Mouse (Mus musculus) ovary, postnatal 36 days (tissue): ENCODE measurements around the gene Tas2r122.
"Not testable (repeated sequence)": the region's sequence is repeated elsewhere in the genome, so short reads cannot be mapped to it uniquely, and the experiment has no call there.

ENCODE experiments used
- DNase-seq: peaks from one replicate; pipeline ENCODE4 v3.0.0; 2022; ENCODE audit warnings: low spot score, mixed read lengths

The Tas2r122 gene

DNA sequence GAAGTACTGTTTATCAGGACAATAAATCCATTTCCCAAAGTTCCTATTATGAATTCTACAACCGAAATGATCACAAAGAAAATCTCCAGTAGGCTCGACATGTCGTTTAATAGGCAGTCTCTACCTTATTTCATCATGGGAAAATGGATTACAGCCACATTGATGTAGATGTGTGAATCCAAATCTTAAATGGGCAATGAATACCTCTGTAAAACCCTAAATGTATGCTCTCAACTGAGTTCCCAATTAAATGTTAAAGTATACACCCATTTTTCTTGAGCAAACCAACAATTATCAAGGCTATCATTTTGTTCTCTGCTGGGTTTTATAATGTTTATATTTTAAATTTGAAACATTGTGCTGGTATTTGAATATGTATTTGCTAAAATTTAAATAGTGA lies at the start of gene Tas2r122:
Gene Tas2r122 (minus strand): TSS at position 101 of the 400 bp plus-strand sequence.
- DNase-seq = no peak

- no peak for DNase-seq
Observed at GRCm38 (mm10) chr6:132754430-132754829, 42.7 kb upstream of the Tas2r122 start, which contains the start of gene Tas2r124. Tas2r124 (plus strand) TSS chr6:132754730.

DNA sequence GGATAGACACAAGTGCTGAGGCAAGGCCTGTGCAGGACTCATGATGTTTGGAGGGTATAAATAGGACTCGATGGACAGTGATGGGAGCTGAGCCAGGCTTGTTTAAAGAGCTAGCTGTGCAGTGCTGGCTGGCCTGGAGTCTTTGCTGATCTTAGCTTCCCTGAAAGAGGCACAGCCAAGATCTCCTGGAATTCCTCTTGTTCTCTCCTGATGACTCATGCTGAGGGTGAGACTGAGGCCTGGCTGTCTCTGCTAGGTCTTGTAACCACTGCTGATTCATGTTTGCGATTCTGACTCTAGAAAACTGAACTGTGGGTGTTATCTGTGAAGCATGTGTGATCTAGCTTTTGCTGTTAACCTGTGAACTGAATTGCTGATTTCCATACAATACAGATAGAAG lies 38.5 kb upstream of the Tas2r122 start:
- no peak for DNase-seq

- no peak for DNase-seq
Observed at GRCm38 (mm10) chr6:132737935-132738334, 26.2 kb upstream of the Tas2r122 start, which contains the start of gene Tas2r115. Tas2r115 (minus strand) TSS chr6:132738035.

GRCm38 (mm10) chr6:132700907-132701306 lies 10.8 kb downstream of the Tas2r122 start, which contains the start of gene Tas2r121:
Tas2r121 (minus strand) TSS chr6:132701007.
- no peak for DNase-seq

DNA sequence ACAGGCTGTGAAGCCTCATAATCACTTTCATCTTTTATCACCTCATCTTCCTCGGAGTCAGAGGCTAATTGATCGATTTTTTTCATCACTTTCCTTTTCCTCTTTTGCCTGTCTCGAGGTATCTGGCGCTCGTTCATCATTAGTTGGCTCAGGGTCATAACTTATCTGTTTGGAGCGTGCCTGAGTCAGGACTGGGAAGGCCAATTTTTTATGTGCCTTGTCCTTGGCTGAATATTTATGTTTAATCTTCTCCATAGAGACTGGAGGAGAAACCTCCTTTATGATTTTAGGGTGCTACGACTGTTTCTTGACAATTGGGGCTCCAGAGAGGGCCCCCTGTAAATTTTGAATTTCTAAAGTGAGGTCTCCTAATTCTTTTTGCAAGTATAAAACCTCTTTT lies 20.1 kb downstream of the Tas2r122 start:
- not testable (repeated sequence) for DNase-seq
